Mouse (Mus musculus): ENCODE measurements at regions not wholly inside any gene's neighbourhood (a gene's known extent, or its start where the extent isn't known, plus 50 kb on each side); places are given as distances from the start of the nearest gene placed in this dataset.
A peak's percentile ranks its signal among the peaks of the same experiment; 100 is the strongest.

- no peak for DNase-seq (ENCODE audit: low read depth, low spot score)
Measured at GRCm38 (mm10) chr7:36095258-36096130, 292.7 kb upstream of the Zfp507 start.

- DNase-seq (ENCODE audit: low read depth, low spot score), result no peak
Measured at GRCm38 (mm10) chr7:36091132-36091531, 288.3 kb upstream of the Zfp507 start.

DNA sequence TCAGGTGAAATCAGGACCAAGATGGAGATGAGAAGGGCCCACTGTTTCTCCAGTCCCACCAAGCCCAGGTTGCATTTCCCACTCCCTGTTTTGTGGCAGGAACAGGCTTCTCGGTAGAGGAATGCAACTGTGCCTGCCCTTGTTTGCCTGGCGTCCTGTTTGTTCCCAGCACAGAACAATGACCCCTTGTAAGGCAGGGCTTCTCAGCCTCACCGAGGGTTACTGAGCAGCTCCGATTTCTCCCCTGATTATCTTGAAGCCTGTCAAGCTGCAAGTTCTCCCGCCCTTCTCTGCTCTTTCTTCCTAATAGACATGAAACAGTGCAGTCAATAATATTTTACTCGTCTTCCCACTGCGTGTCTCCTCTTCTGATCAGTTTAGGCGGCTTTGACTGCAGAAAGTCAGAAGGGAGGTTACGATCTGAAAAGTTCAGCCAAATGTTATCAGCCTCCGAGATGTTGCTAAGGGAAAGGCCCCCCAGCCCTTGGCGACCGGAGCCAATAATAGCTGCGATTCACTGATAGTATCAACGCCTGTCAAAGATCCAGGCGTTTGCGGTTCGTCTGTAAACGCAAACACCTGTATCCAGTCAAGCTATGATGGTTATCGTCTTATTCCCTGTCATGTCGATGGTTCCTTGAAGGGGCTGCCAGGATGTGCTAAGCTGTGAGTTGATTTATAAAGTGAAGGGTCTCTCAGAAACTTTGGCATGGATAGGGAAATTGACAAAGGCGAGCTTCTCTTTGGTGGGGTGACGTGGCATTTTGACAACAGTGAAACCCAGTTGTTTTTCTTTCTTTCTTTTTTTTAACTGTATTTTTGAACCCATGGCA is 287.7 kb upstream of the Zfp507 start:
- no peak for DNase-seq (ENCODE audit: low read depth, low spot score)

DNA sequence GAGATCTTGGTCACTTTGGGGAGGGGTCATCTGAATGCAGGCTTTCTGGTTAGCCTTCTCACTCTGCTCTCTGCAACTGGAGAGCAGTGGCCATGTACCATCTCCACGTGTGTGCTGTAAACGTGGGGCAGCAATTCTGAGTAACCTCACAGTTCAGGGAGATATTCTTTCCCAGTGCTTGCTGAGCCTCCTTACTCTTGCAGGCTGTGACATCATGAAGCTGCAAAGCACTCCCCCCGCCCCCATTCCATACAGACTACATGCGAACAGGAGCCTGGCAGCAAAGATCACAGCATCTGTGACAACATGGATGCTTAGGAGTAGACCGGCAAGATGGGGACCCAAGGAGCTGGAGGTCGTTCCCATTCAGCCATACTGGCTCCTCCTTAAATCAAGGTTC is 284.8 kb upstream of the Zfp507 start:
- DNase-seq (ENCODE audit: low read depth, low spot score), result no peak

- DNase-seq (ENCODE audit: low read depth, low spot score), result no peak
Measured at GRCm38 (mm10) chr7:36078666-36079065, 275.9 kb upstream of the Zfp507 start.

GRCm38 (mm10) chr7:36078089-36078654 is 275.4 kb upstream of the Zfp507 start:
- no peak for DNase-seq (ENCODE audit: low read depth, low spot score)

DNA sequence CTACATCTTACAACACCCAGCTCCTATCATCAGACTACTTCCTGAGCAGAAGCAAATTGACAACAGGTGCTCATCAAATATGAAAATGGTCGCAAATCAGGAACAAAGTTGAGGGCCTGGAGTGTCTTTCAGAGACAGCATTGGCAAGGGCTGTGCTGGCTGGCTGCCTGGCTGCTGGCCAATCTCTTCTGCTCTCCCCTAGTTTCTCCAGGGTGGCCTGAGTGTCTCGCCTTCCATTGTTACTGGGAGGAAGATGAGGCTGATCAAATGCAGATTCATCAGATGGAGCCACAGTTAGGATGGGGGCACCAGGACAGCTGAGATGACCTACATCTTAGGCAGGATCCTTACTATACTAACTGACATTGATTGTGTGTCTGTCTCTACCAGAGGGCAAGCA is 274.5 kb upstream of the Zfp507 start:
- DNase-seq (ENCODE audit: low read depth, low spot score), result no peak

- DNase-seq (ENCODE audit: low read depth, low spot score), result no peak
Measured at GRCm38 (mm10) chr7:36076021-36076441, 273.2 kb upstream of the Zfp507 start.

GRCm38 (mm10) chr7:36071774-36072173 is 269.0 kb upstream of the Zfp507 start:
- DNase-seq (ENCODE audit: low read depth, low spot score), result no peak

DNA sequence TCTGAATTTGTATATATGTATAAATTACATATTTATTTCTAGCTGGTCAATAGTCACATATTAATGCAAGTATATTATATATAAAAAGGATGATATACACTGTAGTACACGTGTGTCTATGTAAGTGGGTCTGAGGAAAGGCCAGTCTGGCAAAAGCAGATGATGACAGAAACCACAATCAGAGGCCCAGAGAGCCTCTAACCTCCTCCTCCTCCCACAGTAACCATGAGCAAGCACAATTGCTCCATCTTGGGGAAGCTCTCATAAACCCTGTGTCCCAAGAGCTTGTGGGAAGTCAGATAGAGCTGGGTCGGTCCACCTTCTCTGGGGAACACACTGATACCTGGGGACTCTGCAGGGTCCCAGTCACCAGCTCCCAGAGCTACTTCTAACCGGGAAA is 263.9 kb upstream of the Zfp507 start:
- no peak for DNase-seq (ENCODE audit: low read depth, low spot score)

- DNase-seq (ENCODE audit: low read depth, low spot score), result no peak
Measured at GRCm38 (mm10) chr7:36061679-36062078, 258.9 kb upstream of the Zfp507 start.

- DNase-seq (ENCODE audit: low read depth, low spot score), result no peak
Measured at GRCm38 (mm10) chr7:36060426-36060825, 257.6 kb upstream of the Zfp507 start.

GRCm38 (mm10) chr7:36046053-36046452 is 243.2 kb upstream of the Zfp507 start:
- DNase-seq (ENCODE audit: low read depth, low spot score), result no peak

GRCm38 (mm10) chr7:36031881-36032280 is 229.1 kb upstream of the Zfp507 start:
- DNase-seq (ENCODE audit: low read depth, low spot score), result no peak

GRCm38 (mm10) chr7:36023015-36023414 is 220.2 kb upstream of the Zfp507 start:
- no peak for DNase-seq (ENCODE audit: low read depth, low spot score)

- no peak for DNase-seq (ENCODE audit: low read depth, low spot score)
Measured at GRCm38 (mm10) chr7:36022489-36022888, 219.7 kb upstream of the Zfp507 start.

GRCm38 (mm10) chr7:36016926-36017753 is 214.3 kb upstream of the Zfp507 start:
- peak; percentile 49 for DNase-seq (ENCODE audit: low read depth, low spot score)

- DNase-seq (ENCODE audit: low read depth, low spot score), result no peak
Measured at GRCm38 (mm10) chr7:35996609-35997008, 193.8 kb upstream of the Zfp507 start.

DNA sequence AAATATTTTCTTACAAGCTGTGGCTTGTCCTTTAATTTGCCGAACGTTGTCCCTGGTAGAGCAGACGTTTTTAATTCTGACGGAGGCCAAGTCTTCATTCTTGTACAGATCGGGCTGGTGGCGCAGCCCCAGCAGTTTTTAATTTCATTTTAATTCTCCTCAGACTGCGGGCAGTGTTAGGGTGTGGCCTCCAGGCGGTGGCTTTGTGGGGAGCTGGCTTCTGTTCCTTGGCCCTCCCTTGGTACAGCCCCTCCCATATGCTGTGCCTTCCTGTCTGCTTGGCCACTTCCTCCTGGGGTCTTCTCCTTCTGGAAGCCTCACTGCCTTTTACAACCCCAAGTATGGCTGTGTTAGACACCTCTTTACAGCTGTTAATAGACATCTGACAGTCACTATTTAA is 189.7 kb upstream of the Zfp507 start:
- DNase-seq (ENCODE audit: low read depth, low spot score), result no peak

GRCm38 (mm10) chr7:35991141-35991540 is 188.3 kb upstream of the Zfp507 start:
- no peak for DNase-seq (ENCODE audit: low read depth, low spot score)

DNA sequence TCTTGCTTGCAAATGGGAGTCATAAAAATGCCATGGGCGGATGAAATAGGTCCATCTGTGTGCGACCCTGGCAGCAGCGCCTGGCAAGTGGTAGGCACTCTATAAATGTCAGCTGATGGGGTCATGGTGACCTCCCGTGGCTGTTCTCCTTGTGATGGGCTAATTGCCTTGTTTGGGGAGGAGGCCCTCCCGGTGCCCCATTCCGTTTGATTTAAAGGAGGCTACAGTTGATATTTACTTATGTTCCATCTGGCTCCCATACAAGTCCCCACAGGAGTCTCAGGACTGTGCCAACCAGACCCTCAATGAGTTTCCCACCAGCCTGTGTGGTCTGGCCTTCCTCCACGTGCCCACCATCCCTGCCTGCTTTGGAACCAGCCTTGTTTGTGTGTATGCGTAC is 186.7 kb upstream of the Zfp507 start:
- peak; percentile 22 for DNase-seq (ENCODE audit: low read depth, low spot score)
